Mouse (Mus musculus) midbrain, postnatal 0 days (tissue): Measurements from ENCODE around the gene Anxa8. TPM values are rescaled to one million over a fixed set of nuclear protein-coding genes. Genes with fewer than 3 reads are reported as not detected.

Experiments
- ATAC-seq: fragments of 200-750 bp; cut with Nextera tagmentation; 2 replicates; pipeline ENCODE4 v1.8.0; 2017; ENCODE audit warnings: moderate number of reproducible peaks, mild to moderate bottlenecking, moderate TSS enrichment, moderate library complexity; ENCODE audit not compliant: low FRiP score
- DNase-seq: peaks from one replicate; pipeline ENCODE4 v3.0.0-alpha.2; 2015; ENCODE audit warnings: low spot score
- H3K27ac ChIP-seq: fragments of 300-500 bp; sonication (generic); 2 replicates; pipeline ENCODE4 v1.5.1; 2014; ENCODE audit warnings: low read depth, mild to moderate bottlenecking, low read length, mixed read lengths
- H3K27me3 ChIP-seq: fragments of 300-500 bp; sonication (generic); 2 replicates; pipeline ENCODE4 v1.6.1; 2014; ENCODE audit warnings: low read length, control low read depth, mixed read lengths; ENCODE audit not compliant: insufficient read depth
- H3K36me3 ChIP-seq: fragments of 300-500 bp; sonication (generic); 2 replicates; pipeline ENCODE4 v1.6.1; 2014; ENCODE audit warnings: low read length, control low read depth, mixed read lengths; ENCODE audit not compliant: insufficient read depth
- H3K4me1 ChIP-seq: fragments of 300-500 bp; sonication (generic); 2 replicates; pipeline ENCODE4 v1.6.1; 2014; ENCODE audit warnings: mild to moderate bottlenecking, control low read depth, antibody characterized with exemption, low read length, mixed read lengths; ENCODE audit not compliant: insufficient read depth
- H3K4me2 ChIP-seq: fragments of 300-500 bp; sonication (generic); 2 replicates; pipeline ENCODE4 v1.6.1; 2014; ENCODE audit warnings: low read depth, mild to moderate bottlenecking, low read length, mixed read lengths; ENCODE audit not compliant: poor library complexity, severe bottlenecking
- H3K4me3 ChIP-seq: fragments of 300-500 bp; sonication (generic); 2 replicates; pipeline ENCODE4 v1.5.1; 2014; ENCODE audit warnings: low read depth, mild to moderate bottlenecking, low read length, moderate library complexity
- H3K9ac ChIP-seq: fragments of 300-500 bp; sonication (generic); replicated peaks from 2 replicates; pipeline ENCODE4 v1.6.1; 2014; ENCODE audit warnings: mild to moderate bottlenecking, low read length, moderate library complexity, mixed read lengths; ENCODE audit not compliant: poor library complexity, severe bottlenecking
- H3K9me3 ChIP-seq: fragments of 300-500 bp; sonication (generic); 2 replicates; pipeline ENCODE4 v1.6.1; 2016; ENCODE audit warnings: low read length, control low read depth
- CTCF ChIP-seq: IDR thresholded peaks from 2 replicates; pipeline ENCODE4 v1.5.1; 2016; ENCODE audit warnings: antibody characterized with exemption, mild to moderate bottlenecking
- WGBS: fragments of 180-500 bp; shearing (Covaris S2); extraction: QIAGEN DNeasy Blood & Tissue Kit; methylation state at CpG from one replicate; pipeline ENCODE4 v1.1.7; 2014; 5-methylcytosine and 5-hydroxymethylcytosine counted together
- polyA plus RNA-seq: library from polyadenylated mRNA; unstranded; fragments of >200 nt; fragmentation: Nextera tagmentation; extraction: Ambion mirVana; gene quantifications from 2 replicates; pipeline ENCODE4 v1.2.1, GENCODE M21; 2015
- total RNA-seq: library from RNA; depleted of rRNA; stranded (reverse); fragments of >200 nt; gene quantifications from 2 replicates; pipeline ENCODE4 v1.2.3, GENCODE M21; 2014

Gene Anxa8
- total and polyA plus RNA-seq, 2 experiments from 2014 or later = 0.73 to 0.93 TPM

DNA sequence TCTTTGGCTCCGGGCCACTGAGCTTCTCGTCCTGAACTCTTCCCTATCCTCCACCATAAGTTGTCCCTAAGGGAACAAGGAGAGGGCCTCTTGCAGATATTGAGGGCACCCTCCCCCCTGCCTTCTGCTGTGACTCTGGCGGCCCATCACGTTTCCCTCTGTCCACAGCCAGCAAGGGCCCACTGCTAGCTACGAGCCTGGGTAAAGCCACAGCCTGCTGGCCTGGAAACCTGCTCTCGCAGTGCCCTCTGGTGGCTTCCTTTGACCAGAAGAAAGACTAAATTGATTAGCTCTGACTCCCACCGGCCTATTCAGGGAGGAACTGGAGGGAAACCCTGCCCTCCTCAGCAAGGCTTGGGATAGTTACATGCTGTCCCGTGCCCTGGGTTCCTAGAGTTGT lies 19.1 kb downstream of the Anxa8 start:
- WGBS = 23% methylated on average over 8 of the region's 8 CpGs

DNA sequence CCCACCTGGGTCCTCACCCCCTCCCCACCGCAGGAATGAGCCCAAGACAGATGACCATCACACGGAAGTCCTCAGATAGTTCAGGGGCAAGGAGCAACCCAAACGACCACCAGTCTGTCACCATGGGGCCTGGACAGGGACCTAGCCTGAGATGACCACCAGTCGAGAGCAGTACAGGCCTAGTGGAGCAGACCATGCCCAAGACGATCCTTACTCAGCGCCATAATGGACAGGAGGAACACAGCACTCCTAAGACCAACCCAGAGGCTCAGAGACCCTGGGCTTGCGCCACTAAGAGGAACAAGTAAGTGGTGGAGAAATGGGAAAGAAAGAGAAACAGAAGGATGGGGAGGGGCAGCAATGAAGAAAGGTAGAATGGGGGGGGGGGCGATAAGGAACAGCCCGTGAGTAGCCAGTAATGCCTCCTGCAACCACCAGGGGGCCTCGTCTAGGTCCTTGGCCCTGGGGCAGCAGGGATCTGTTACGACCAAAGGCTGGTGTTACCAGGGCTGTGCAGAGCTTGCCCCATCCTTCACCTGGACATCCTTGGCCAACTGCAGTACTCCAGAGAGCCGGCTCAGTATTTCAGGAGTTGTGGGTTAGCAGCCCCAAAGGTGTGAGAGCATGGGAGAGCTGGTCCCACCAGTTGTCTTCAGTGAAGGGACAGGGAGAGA lies 20.7 kb downstream of the Anxa8 start:
- no peaks in the 10 kb centered on the region for H3K9me3 ChIP-seq
- 62% methylated on average over 11 of the region's 12 CpGs for WGBS
- no peaks in the 10 kb centered on the region for H3K4me1 ChIP-seq
- no peaks in the 10 kb centered on the region for H3K36me3 ChIP-seq
- no peak overlapping the region for H3K9ac ChIP-seq
- no peak for DNase-seq
- H3K27me3 ChIP-seq = no peaks in the 10 kb centered on the region
- H3K4me2 ChIP-seq = no peak overlapping the region
- no peak for ATAC-seq
- H3K27ac ChIP-seq = no peak overlapping the region
- H3K4me3 ChIP-seq = no peak overlapping the region
- TF ChIP-seq CTCF = peak; percentile 58

More for the DNA sequence above, 19.1 kb downstream of the Anxa8 start:
- DNase-seq (peak; percentile 73), ATAC-seq (0 out of 2 replicates have a peak, but pooled peaks have one; percentile 20)
- Histone ChIP-seq H3K4me3 (no peak overlapping the region), H3K27ac (no peak overlapping the region), H3K36me3 (no peaks in the 10 kb centered on the region), H3K9me3 (no peaks in the 10 kb centered on the region), H3K4me2 (no peak overlapping the region), H3K27me3 (no peaks in the 10 kb centered on the region), H3K4me1 (no peaks in the 10 kb centered on the region), H3K9ac (no peak overlapping the region)
- TF ChIP-seq CTCF = peak; percentile 75

DNA sequence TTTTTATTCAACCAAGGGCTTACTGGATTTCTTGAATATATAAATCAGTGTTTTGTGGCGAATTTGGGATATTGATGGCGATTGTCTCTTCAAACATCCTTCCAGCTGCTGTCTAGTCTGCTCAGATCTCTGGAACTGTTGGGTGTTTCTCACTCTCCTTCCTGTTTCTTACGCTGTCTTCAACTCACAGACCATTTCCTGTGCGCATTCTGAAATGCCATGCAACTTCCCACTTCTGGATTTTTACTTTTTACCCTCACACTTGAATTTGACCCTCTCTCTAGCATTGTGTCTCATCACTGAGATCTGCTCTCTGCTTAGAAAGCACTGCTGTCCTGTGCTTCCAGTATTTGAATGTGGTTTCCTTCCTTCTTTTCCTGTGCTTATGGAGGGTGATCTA lies 21.8 kb downstream of the Anxa8 start:
- no peaks in the 10 kb centered on the region for H3K9me3 ChIP-seq
- H3K27ac ChIP-seq = no peak overlapping the region
- TF ChIP-seq CTCF = no peak
- no peaks in the 10 kb centered on the region for H3K4me1 ChIP-seq
- H3K4me2 ChIP-seq = no peak overlapping the region
- H3K4me3 ChIP-seq = no peak overlapping the region
- no peak for ATAC-seq
- no peak overlapping the region for H3K9ac ChIP-seq
- DNase-seq = no peak
- H3K27me3 ChIP-seq = no peaks in the 10 kb centered on the region
- H3K36me3 ChIP-seq = no peaks in the 10 kb centered on the region
- WGBS = 78% methylated on average over 4 of the region's 4 CpGs

DNA sequence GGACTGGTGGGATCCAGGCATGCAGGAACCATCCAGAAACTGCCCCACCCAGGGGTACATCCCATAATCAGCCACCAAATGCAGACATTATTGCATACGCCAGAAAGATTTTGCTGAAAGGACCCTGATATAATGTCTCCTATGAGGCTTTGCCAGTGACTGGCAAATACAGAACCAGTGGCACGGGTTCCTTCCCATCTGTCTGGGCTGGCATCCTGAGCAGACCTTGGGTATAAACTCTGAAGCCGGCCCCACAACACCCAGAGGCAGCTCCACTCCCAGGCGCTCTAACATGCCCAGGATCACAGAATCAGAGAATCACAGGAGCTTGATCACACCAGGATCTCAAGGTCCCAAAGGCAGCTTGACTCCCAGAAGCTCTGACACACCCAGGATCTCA lies 28.5 kb downstream of the Anxa8 start:
- no peak for ATAC-seq
- 89% methylated on average over 4 of the region's 4 CpGs for WGBS
- no peak overlapping the region for H3K4me2 ChIP-seq

DNA sequence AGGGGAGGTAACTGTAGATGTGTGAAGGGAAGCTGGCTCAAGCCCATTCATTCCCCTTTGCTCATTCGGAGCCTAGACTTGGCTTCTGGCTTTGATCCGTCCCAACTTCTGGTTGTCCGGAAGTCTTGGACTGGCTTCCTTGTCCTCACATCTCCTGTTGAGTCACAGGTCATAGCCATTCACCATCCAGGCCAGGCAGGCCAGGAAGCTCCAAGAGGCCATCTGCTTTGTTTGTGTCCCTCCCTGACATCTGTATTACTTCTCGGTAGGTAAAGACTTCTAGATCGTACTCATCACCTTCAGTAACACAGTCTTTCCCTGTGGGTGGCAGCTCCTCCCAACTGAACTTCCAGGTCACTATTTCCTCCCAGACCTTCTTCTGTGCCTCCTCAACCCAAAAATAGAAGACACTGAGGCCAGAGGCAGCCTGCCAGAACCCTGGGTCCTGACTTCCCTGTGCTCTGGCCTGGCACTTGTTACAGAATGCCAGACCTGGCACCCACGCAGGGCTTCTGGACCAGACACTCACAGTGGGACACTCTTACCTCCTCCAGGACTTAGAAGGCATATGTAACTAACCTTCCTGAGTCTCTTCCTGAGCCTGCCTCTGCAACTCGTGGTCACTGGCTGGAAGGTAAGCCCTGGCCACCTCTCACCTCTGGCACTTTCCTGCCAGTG lies 33.4 kb downstream of the Anxa8 start:
- Histone ChIP-seq H3K9ac (no peak overlapping the region), H3K9me3 (no peaks in the 10 kb centered on the region), H3K27me3 (no peaks in the 10 kb centered on the region), H3K36me3 (no peaks in the 10 kb centered on the region), H3K4me3 (no peak overlapping the region), H3K27ac (no peak overlapping the region), H3K4me1 (no peaks in the 10 kb centered on the region), H3K4me2 (no peak overlapping the region)
- TF ChIP-seq CTCF = no peak
- ATAC-seq = no peak
- no peak for DNase-seq
- WGBS = 84% methylated on average over 7 of the region's 7 CpGs

More for the DNA sequence above, 28.5 kb downstream of the Anxa8 start:
- no peaks in the 10 kb centered on the region for H3K36me3 ChIP-seq
- no peaks in the 10 kb centered on the region for H3K27me3 ChIP-seq
- H3K9me3 ChIP-seq = no peaks in the 10 kb centered on the region
- no peak overlapping the region for H3K27ac ChIP-seq
- H3K4me1 ChIP-seq = no peaks in the 10 kb centered on the region
- no peak for TF ChIP-seq CTCF
- no peak for DNase-seq
- no peak overlapping the region for H3K9ac ChIP-seq
- no peak overlapping the region for H3K4me3 ChIP-seq
